15 mouse cellular contexts compared by ENCODE assay signal in genomic region chr7:25047363-25047762, GRCm38 (mm10). TPM values are rescaled to one million over a fixed set of nuclear protein-coding genes. Genes with fewer than 3 reads are reported as not detected.
DNase-seq lines count a peak whose midpoint lies in the region; ATAC-seq and TF ChIP-seq lines count a peak whose summit lies in the region.
"Had no signal": no experiment of that assay in that cellular context is flagged by ENCODE, and none has a peak within 500 bp of the region (broad histone marks: within the 10 kb centered on the region; RNA-seq: fewer than 3 reads in every experiment).

No protein-coding gene starts in this region.

- H3K4me1 ChIP-seq in liver, postnatal 0 days (ENCODE audit: insufficient read depth) = 0 out of 2 replicates have a peak, but pooled peaks cover 4% of the 10 kb centered on the region
- H3K4me1 ChIP-seq: hindbrain, embryonic 10.5 days; midbrain, embryonic 10.5 days; neural tube, embryonic 12.5 days; stomach, embryonic 15.5 days had no signal

- no peaks in the 10 kb centered on the region for H3K36me3 ChIP-seq in myocyte (ENCODE audit: control insufficient read depth, insufficient read depth)
- H3K36me3 ChIP-seq in liver, postnatal 0 days (replicated peaks; ENCODE audit: insufficient read depth, low read length) = peaks cover 2% of the 10 kb centered on the region; the same call in 1 of the 2 replicates

- no peaks in the 10 kb centered on the region for H3K79me2 ChIP-seq in myocyte (ENCODE audit: control insufficient read depth, insufficient read depth)

- no peak for ATAC-seq in liver, postnatal 0 days
- ATAC-seq: Patski had no signal

- TF ChIP-seq POLR2A in myocyte (IDR thresholded peaks at IDR 0.05; ENCODE audit: insufficient read length, low read depth) = no peak

- H3ac ChIP-seq in myocyte (ENCODE audit: control insufficient read depth, insufficient read length) = no peak overlapping the region

- H3K4me2 ChIP-seq in myocyte (ENCODE audit: low read depth) = peak overlapping the region; percentile 51
- H3K4me2 ChIP-seq in liver, postnatal 0 days (ENCODE audit: low read depth, low read length) = no peak overlapping the region
- H3K4me2 ChIP-seq: neural tube, embryonic 12.5 days; stomach, embryonic 15.5 days had no signal

- H3K9me3 ChIP-seq in liver, postnatal 0 days (ENCODE audit: low read length) = no peaks in the 10 kb centered on the region
- H3K9me3 ChIP-seq: hindbrain, embryonic 10.5 days; midbrain, embryonic 10.5 days; neural tube, embryonic 12.5 days; stomach, embryonic 15.5 days had no signal

- H3K4me3 ChIP-seq in myocyte = no peak overlapping the region
- no peak overlapping the region for H3K4me3 ChIP-seq in liver, postnatal 0 days (ENCODE audit: low read depth, low read length)
- H3K4me3 ChIP-seq: erythroblast, embryonic 14.5 days; hindbrain, embryonic 10.5 days; midbrain, embryonic 10.5 days; neural tube, embryonic 12.5 days; stomach, embryonic 15.5 days had no signal

- TF ChIP-seq EP300 in liver, postnatal 0 days (IDR thresholded peaks at IDR 0.05; ENCODE audit: low read depth) = no peak

- no peak overlapping the region for H3K27ac ChIP-seq in liver, postnatal 0 days (ENCODE audit: low read depth)
- H3K27ac ChIP-seq: hindbrain, embryonic 10.5 days; midbrain, embryonic 10.5 days; neural tube, embryonic 12.5 days; stomach, embryonic 15.5 days had no signal

- 79% methylated on average over 8 of the region's 8 CpGs for WGBS in liver, postnatal 0 days (ENCODE audit: insufficient replicate concordance)

- no peak for TF ChIP-seq CTCF in liver, postnatal 0 days (IDR thresholded peaks at IDR 0.05; ENCODE audit: low read depth)

- DNase-seq in adrenal gland, adult (ENCODE audit: inconsistent age in 2 of 2, low spot score in 1 of 2) = peak; percentile 67 to 86
- no peak for DNase-seq in adrenal gland, postnatal 4 days (ENCODE audit: low spot score in 2 of 2)
- peak; percentile 65 to 66 for DNase-seq in left cerebral cortex, adult 18-20 months (ENCODE audit: low spot score in 2 of 2)
- no peak for DNase-seq in left cerebral cortex, adult 11 months (ENCODE audit: low spot score)
- DNase-seq in adrenal gland, postnatal 36 days = peak; percentile 68 to 75
- DNase-seq in liver, postnatal 0 days = no peak
- no peak for DNase-seq in lung, postnatal 36 days
- DNase-seq: kidney, adult 11 months had no signal

- H3K9ac ChIP-seq in liver, postnatal 0 days (replicated peaks) = no peak overlapping the region
- H3K9ac ChIP-seq: neural tube, embryonic 12.5 days; stomach, embryonic 15.5 days had no signal

- H3K27me3 ChIP-seq in myocyte (ENCODE audit: control insufficient read depth, insufficient read depth, insufficient read length) = no peaks in the 10 kb centered on the region
- no peaks in the 10 kb centered on the region for H3K27me3 ChIP-seq in liver, postnatal 0 days (ENCODE audit: insufficient read depth, low read length)
- H3K27me3 ChIP-seq: neural tube, embryonic 12.5 days; Patski; stomach, embryonic 15.5 days had no signal

TF ChIP-seq in myocyte, 11 proteins besides CTCF, POLR2A, EP300 and RAD21:
- TF ChIP-seq REST (IDR thresholded peaks at IDR 0.05; ENCODE audit: insufficient read depth, insufficient read length) = no peak
- TF ChIP-seq MAX (IDR thresholded peaks at IDR 0.05; ENCODE audit: low read depth) = no peak
- TF ChIP-seq USF1 (IDR thresholded peaks at IDR 0.05; ENCODE audit: low read depth) = no peak
- 0 out of 2 replicates have a peak, but pooled peaks have one; percentile 14 for TF ChIP-seq CEBPB (IDR thresholded peaks at IDR 0.05; ENCODE audit: insufficient read depth, poor library complexity, severe bottlenecking)
- TF ChIP-seq MYOD1 (IDR thresholded peaks at IDR 0.05; ENCODE audit: control insufficient read depth in 1 of 3, insufficient read length in 2 of 3, low read depth in 2 of 3) = no peak
- TF ChIP-seq POLR2AphosphoS2 (IDR thresholded peaks at IDR 0.05; ENCODE audit: insufficient read length, low read depth) = no peak
- TF ChIP-seq TCF12 (IDR thresholded peaks at IDR 0.05; ENCODE audit: insufficient read depth, poor library complexity, severe bottlenecking) = no peak
- no peak for TF ChIP-seq MYOG (IDR thresholded peaks at IDR 0.05; ENCODE audit: control insufficient read depth in 1 of 3, insufficient read depth in 1 of 3, insufficient read length in 2 of 3, low read depth in 2 of 3)

RNA-seq across cellular contexts. Expression of gene Grik5, which starts 24.8 kb away (rescaled TPM):
- 10 to 100 TPM; 38.1 to 45.1 TPM for total RNA-seq in adrenal gland, postnatal 4 days (2021)
- total RNA-seq in left cerebral cortex, adult 18-20 months (2021) = 100 to 1,000 TPM; 176 TPM
- total RNA-seq in adrenal gland, postnatal 36 days (2021) = 10 to 100 TPM; 13.4 to 16.9 TPM
- 14.7 TPM for polyA plus RNA-seq in myocyte (2012; fragmentation: generic; extraction: Trizol)
- 0.69 and 0.76 TPM in 2 replicates for polyA plus RNA-seq in liver, postnatal 0 days (2015; fragmentation: Nextera tagmentation; extraction: Ambion mirVana)

RNA-seq across cellular contexts. Expression of gene Zfp574, which starts 25.0 kb away (rescaled TPM):
- 10 to 100 TPM; 22.3 to 24.4 TPM for total RNA-seq in adrenal gland, postnatal 4 days (2021)
- 10 to 100 TPM; 34.9 TPM for total RNA-seq in left cerebral cortex, adult 18-20 months (2021)
- 10 to 100 TPM; 20.6 to 20.9 TPM for total RNA-seq in adrenal gland, postnatal 36 days (2021)
- 10.8 TPM for polyA plus RNA-seq in myocyte (2012; fragmentation: generic; extraction: Trizol)
- 9.4 and 10.8 TPM in 2 replicates for polyA plus RNA-seq in liver, postnatal 0 days (2015; fragmentation: Nextera tagmentation; extraction: Ambion mirVana)

RNA-seq across cellular contexts. Expression of gene Atp1a3, which starts 41.6 kb away (rescaled TPM):
- 10 to 100 TPM; 66.4 to 69.0 TPM for total RNA-seq in adrenal gland, postnatal 4 days (2021)
- total RNA-seq in left cerebral cortex, adult 18-20 months (2021) = 1,000 to 10,000 TPM; 1,987 to 2,019 TPM
- total RNA-seq in adrenal gland, postnatal 36 days (2021) = 100 to 1,000 TPM in 1 of 2 experiments, 10 to 100 TPM in 1; 69.6 to 106 TPM
- 6.6 TPM for polyA plus RNA-seq in myocyte (2012; fragmentation: generic; extraction: Trizol)
- polyA plus RNA-seq in liver, postnatal 0 days (2015; fragmentation: Nextera tagmentation; extraction: Ambion mirVana) = 0.85 and 1.2 TPM in 2 replicates

Comparison
In these comparisons a context has a peak if more than half of its experiments do, and no peak if none do; other contexts are left out.
1. DNase-seq: peak in adrenal gland, adult (2 of 2), left cerebral cortex, adult 18-20 months (2 of 2) and adrenal gland, postnatal 36 days (2 of 2); none in adrenal gland, postnatal 4 days (0 of 2), left cerebral cortex, adult 11 months (single experiment), liver, postnatal 0 days (single experiment) and lung, postnatal 36 days (single experiment).
2. RNA of gene Atp1a3, which starts 41.6 kb away (total RNA-seq): 1,987 to 2,019 TPM in left cerebral cortex, adult 18-20 months; 69.6 to 106 TPM in adrenal gland, postnatal 36 days and 66.4 to 69.0 TPM in adrenal gland, postnatal 4 days; every median in the first group is over 10 times any median in the second.